Mouse (Mus musculus) gastrocnemius, postnatal 36 days (tissue): ENCODE results near the gene Ackr4. TPM values are rescaled to one million over a fixed set of nuclear protein-coding genes. Genes with fewer than 3 reads are reported as not detected.

Experiments used
- DNase-seq, 2 experiments: peaks; one replicate each; pipeline ENCODE4 v3.0.0; 2022
- intact Hi-C: fragments of 180-260 bp; cut with DNase I; formaldehyde crosslinking; loops from one replicate; pipeline ENCODE4 v1.15.1; 2025
- total RNA-seq, 2 experiments: library from RNA; stranded (reverse); gene quantifications; 2 replicates each; pipeline ENCODE4 v1.2.3; 2021

Ackr4 gene
- total RNA-seq, 2 experiments from 2014 or later: 0.87 to 1.1 TPM

GRCm38 (mm10) chr9:104108571-104109143, 18.1 kb downstream of the Ackr4 start:
- no peak for DNase-seq
- intact Hi-C loops: no loop called here

GRCm38 (mm10) chr9:104107482-104107881, 19.3 kb downstream of the Ackr4 start:
- intact Hi-C loops: no loop called here
- no peak for DNase-seq

- intact Hi-C loops: no loop called here
- no peak for DNase-seq
These were observed 19.8 kb downstream of the Ackr4 start for GRCm38 (mm10) chr9:104106930-104107329.

DNA sequence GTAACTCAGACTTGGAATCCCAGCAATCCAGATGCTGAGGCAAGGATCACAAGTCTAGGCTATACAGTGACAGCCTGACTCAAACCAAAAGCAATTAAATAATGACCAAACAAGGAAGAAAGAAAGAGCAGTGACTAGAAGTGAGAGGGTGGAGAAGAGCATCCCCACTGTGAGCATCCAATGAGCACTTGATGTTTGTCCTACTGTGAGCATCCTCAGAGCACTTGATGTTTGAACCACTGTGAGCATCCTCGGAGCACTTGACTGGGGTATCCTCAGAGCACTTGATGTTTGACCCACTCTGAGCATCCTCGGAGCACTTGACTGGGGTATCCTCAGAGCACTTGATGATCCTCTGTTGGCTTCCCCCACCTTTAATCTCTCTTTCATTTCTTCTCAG, 21.7 kb downstream of the Ackr4 start:
- DNase-seq: no peak
- intact Hi-C loops: no loop called here

GRCm38 (mm10) chr9:104102901-104103300, 23.8 kb downstream of the Ackr4 start:
- no peak for DNase-seq
- intact Hi-C loops: no loop called here

DNA sequence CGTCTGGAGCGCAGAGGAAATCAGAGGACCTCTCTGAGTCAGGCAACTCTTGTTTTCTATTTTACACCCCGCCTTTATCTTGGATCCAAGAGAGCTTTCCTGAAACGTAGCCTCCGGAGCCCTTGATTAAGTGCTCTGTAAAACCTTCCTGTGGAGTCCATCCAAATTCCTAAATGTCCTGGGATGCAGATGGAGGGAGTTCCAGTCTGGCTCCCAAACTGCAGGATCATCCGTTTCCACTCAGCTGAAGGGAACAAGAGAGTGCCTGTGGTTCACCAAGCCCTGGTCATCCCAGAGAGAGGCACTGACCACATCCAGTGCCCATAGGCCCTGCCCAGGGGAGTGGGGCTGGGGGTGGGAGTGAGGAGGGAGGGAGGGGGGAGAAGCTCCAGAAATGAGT, 24.4 kb downstream of the Ackr4 start:
- intact Hi-C loops: no loop called here
- DNase-seq: no peak

DNA sequence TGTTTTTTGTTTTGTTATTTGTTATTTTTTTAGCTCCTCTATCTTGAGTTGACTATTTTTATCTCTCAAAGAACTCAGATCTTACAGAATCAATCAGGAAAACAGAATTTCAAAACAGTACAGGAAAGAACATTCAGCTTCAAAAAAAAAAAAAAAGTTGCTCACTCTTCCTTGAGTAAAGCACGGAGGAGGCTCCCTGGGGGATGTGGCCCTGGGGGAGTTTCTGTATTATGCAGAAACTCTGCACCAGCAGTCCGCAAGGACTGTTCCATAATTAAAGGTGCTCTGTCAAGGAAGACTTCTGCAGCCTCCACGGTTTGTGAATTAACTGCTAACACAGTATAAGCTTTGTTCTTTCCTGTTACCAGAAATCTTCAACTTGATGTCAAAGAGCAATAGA, 25.3 kb downstream of the Ackr4 start:
- intact Hi-C loops: no loop called here
- no peak for DNase-seq

GRCm38 (mm10) chr9:104100822-104101221, 25.9 kb downstream of the Ackr4 start:
- no peak for DNase-seq
- intact Hi-C loops: no loop called here

- intact Hi-C loops: no loop called here
- no peak for DNase-seq
These were observed 27.7 kb downstream of the Ackr4 start for GRCm38 (mm10) chr9:104099060-104099459.

- intact Hi-C loops: no loop called here
- DNase-seq: no peak
These were observed 28.5 kb downstream of the Ackr4 start for GRCm38 (mm10) chr9:104098256-104098655.

DNA sequence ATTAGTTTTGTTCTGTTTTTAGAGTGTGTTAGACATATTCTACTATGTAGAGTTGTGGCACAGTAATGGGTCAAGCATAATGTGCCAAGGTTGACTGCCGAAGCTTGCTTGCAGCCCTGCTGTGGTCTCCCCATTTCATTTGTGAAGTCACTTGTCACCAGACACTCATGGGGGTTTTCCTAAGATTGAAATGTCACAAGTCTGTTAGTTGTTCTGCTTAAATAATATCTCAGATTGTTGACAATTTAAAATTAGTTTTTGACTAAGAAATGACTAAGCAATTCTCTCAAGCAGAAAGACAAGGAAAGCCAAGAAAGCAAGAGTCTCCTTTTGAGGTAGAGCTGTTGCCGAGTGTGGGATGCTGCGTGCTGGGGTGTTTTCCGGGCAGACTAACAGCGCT, 33.8 kb downstream of the Ackr4 start:
- DNase-seq: no peak
- intact Hi-C loops: no loop called here

DNA sequence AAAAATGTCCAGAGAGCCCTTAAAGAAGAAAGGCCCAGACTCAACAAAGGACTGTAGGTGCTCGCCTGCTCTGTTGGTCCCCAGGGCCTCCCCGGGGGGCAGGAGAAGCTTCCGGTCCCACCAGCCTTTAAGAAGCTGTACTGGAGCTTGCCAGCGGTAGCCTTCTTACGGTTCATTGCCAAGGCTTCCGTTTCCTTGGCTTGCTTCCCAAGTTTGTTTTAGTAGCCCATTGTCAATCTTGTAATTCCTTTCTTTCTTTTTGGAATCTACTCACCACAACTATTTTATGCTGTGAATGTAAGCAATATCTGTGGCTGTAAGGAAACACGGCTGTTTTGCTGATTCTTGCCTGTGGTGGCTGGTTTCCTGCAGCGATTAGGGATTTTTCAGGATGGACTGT, 38.2 kb downstream of the Ackr4 start:
- intact Hi-C loops: no loop called here
- no peak for DNase-seq

- intact Hi-C loops: no loop called here
- DNase-seq: no peak
These were observed 40.9 kb downstream of the Ackr4 start for GRCm38 (mm10) chr9:104085730-104086429.

- no peak for DNase-seq
- intact Hi-C loops: no loop called here
These were observed 46.7 kb downstream of the Ackr4 start for GRCm38 (mm10) chr9:104080038-104080437.

DNA sequence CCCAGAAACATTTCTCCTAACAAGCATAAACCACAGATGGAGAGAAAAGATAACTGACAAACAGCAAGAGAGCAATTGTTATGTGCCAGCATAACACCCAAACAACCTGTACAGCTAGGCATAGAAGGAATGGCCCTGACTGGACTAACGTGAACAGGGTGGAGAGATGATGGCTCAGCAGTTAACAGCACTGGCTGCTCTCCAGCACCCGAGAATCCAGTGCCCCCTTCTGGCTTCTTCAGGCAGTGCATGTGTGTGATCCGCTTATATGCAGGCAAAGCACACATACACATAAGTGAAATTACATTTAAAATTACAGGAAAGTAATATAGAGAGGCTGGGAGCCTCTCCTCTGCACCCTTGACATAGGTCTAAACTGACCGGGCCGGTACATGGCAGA, 47.4 kb downstream of the Ackr4 start:
- intact Hi-C loops: loop anchor here (5.0 kb wide), 1 partner anchor 83 kb away; no protein-coding TSS in a partner anchor
- DNase-seq: no peak

DNA sequence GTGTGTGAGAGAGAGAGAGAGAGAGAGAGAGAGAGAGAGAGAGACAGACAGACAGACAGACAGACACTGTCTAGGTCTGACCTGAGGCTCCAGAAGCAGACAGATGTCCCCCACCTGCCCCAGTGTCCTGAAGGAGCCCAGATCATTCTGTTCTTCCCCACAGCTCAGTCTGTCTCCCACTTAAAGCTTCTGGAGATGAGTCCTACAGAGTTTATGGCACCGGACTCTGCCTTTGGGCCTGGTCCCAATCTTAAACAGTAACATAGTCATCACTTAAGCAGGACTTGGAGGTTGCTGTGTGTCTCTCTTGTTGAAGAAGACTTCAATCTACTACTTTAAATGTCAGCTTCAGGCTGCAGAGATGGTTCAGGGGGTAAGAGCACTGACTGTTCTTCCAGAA, 48.0 kb downstream of the Ackr4 start:
- intact Hi-C loops: loop anchor here (5.0 kb wide), 1 partner anchor 84 kb away; no protein-coding TSS in a partner anchor
- no peak for DNase-seq

GRCm38 (mm10) chr9:104075808-104076207, 50.9 kb downstream of the Ackr4 start:
- intact Hi-C loops: loop anchor here (5.0 kb wide), 1 partner anchor 86 kb away; no protein-coding TSS in a partner anchor
- no peak for DNase-seq

- intact Hi-C loops: no loop called here
- no peak for DNase-seq
These were observed 55.7 kb downstream of the Ackr4 start for GRCm38 (mm10) chr9:104070863-104071604.

DNA sequence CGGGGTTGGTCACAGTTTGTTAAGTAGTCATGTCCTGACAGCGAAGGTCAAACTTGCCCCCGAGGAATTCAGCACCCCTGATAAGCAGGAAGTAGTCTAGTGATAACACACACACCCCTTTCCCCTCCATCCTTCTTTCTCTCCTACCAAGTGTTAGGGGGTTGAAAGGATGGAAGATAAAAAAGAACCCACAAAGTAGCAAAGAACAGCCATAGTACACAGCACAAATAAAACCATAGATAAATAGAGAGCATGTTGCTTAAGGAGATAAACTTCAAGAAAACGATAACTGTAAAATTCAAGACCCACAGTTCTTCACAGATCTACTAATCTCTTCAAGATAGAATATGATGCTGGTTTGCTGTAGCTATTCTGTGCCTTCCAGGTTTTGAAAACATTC, 56.5 kb downstream of the Ackr4 start:
- DNase-seq: no peak
- intact Hi-C loops: no loop called here

DNA sequence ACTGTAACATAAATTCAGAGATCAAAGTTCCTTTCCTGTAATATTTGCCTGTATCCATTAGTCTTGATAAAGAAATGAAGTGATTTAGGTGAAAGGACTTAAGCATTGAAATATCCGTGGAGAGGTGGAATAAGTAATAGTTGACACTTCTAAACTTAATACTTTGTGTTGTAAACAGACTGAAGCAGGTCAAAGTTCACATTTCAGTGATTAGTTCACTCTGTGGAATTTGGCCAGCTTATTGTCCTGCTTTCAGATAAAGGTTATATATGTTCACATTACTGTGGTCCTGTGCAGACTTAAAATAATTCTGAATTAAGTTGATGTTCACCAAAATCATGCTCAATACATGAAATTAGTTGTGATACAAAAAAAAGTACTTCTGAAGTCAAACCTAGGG, 62.2 kb downstream of the Ackr4 start:
- intact Hi-C loops: no loop called here
- DNase-seq: no peak

- peak; percentile 68 to 84 for DNase-seq
- intact Hi-C loops: no loop called here
These were observed 63.3 kb downstream of the Ackr4 start, which contains the start of gene Acad11 for GRCm38 (mm10) chr9:104063244-104063961. Gene Acad11, plus strand, starts transcription at chr9:104063377.
